Mouse (Mus musculus) embryonic stem cell, embryonic (primary cell): ENCODE data around the gene Gm4847.

Experiments
- CTCF ChIA-PET, 4 experiments: fragments of 300-600 bp in 2 of 4; fragments of 350-600 bp in 2 of 4; sonication (Branson Sonifier 250); formaldehyde crosslinking; loops; one replicate each; lab custom pipeline; 2022; ENCODE audit warnings: inconsistent platforms in 2 of 4; lab: Charles Lee
- POLR2A ChIA-PET, 4 experiments: fragments of 300-600 bp in 2 of 4; fragments of 350-600 bp in 2 of 4; sonication (Branson Sonifier 250); formaldehyde crosslinking; loops; one replicate each; lab custom pipeline; 2022; ENCODE audit warnings: antibody characterized with exemption in 4 of 4, inconsistent platforms in 1 of 4; lab: Charles Lee

Gm4847 gene

GRCm38 (mm10) chr1:166647593-166647992 is at the start of gene Gm4847:
Gene Gm4847 (minus strand): TSS chr1:166647693.
- ChIA-PET CTCF (no interaction called here), POLR2A (no interaction called here)

- CTCF ChIA-PET, result no interaction called here
- POLR2A ChIA-PET, result no interaction called here
Observed at GRCm38 (mm10) chr1:166681745-166682144, 34.3 kb upstream of the Gm4847 start, which contains the start of gene Fmo9. Gene Fmo9 (minus strand): TSS chr1:166681845.

- POLR2A ChIA-PET, result no interaction called here
- CTCF ChIA-PET, result no interaction called here
Observed at GRCm38 (mm10) chr1:166669264-166669663, 21.8 kb upstream of the Gm4847 start.

- ChIA-PET POLR2A (no interaction called here), CTCF (no interaction called here)
Observed at GRCm38 (mm10) chr1:166660800-166661199, 13.3 kb upstream of the Gm4847 start.
